Mouse (Mus musculus) midbrain, embryonic 12.5 days (tissue): ENCODE results near the gene 8030474K03Rik. TPM values are rescaled to one million over a fixed set of nuclear protein-coding genes. Genes with fewer than 3 reads are reported as not detected.
"Not testable (repeated sequence)": the region's sequence is repeated elsewhere in the genome, so short reads cannot be mapped to it uniquely, and the experiment has no call there.

ENCODE experiments used
- ATAC-seq: fragments of 200-750 bp; cut with Nextera tagmentation; 2 replicates; pipeline ENCODE4 v1.8.0; 2017; ENCODE audit warnings: low read depth, moderate TSS enrichment, moderate library complexity; ENCODE audit not compliant: low FRiP score
- H3K27ac ChIP-seq: fragments of 300-500 bp; sonication (generic); replicated peaks from 2 replicates; pipeline ENCODE4 v1.5.1; 2016; ENCODE audit warnings: mild to moderate bottlenecking
- H3K27me3 ChIP-seq: fragments of 300-500 bp; sonication (generic); 2 replicates; pipeline ENCODE4 v1.6.1; 2016; ENCODE audit warnings: mild to moderate bottlenecking
- H3K36me3 ChIP-seq: fragments of 300-500 bp; sonication (generic); 2 replicates; pipeline ENCODE4 v1.6.1; 2016
- H3K4me1 ChIP-seq: fragments of 300-500 bp; sonication (generic); 2 replicates; pipeline ENCODE4 v1.6.1; 2016
- H3K4me2 ChIP-seq: fragments of 300-500 bp; sonication (generic); replicated peaks from 2 replicates; pipeline ENCODE4 v1.6.1; 2016; ENCODE audit warnings: mild to moderate bottlenecking, moderate library complexity
- H3K4me3 ChIP-seq: fragments of 300-500 bp; sonication (generic); 2 replicates; pipeline ENCODE4 v1.5.1; 2016; ENCODE audit warnings: mild to moderate bottlenecking
- H3K9ac ChIP-seq: fragments of 300-500 bp; sonication (generic); replicated peaks from 2 replicates; pipeline ENCODE4 v1.6.1; 2016; ENCODE audit warnings: mild to moderate bottlenecking, moderate library complexity
- H3K9me3 ChIP-seq: fragments of 300-500 bp; sonication (generic); 2 replicates; pipeline ENCODE4 v1.6.1; 2016; ENCODE audit warnings: mild to moderate bottlenecking
- WGBS: fragments of 180-500 bp; shearing (Covaris S2); methylation state at CpG from one replicate; pipeline ENCODE4 v1.1.7; 2016; 5-methylcytosine and 5-hydroxymethylcytosine counted together
- polyA plus RNA-seq: library from polyadenylated mRNA; unstranded; fragments of >200 nt; fragmentation: Nextera tagmentation; extraction: Ambion mirVana; gene quantifications from 2 replicates; pipeline ENCODE4 v1.2.1, GENCODE M21; 2016

8030474K03Rik gene
- polyA plus RNA-seq, 1 experiment from 2014 or later = 0.15 TPM

DNA sequence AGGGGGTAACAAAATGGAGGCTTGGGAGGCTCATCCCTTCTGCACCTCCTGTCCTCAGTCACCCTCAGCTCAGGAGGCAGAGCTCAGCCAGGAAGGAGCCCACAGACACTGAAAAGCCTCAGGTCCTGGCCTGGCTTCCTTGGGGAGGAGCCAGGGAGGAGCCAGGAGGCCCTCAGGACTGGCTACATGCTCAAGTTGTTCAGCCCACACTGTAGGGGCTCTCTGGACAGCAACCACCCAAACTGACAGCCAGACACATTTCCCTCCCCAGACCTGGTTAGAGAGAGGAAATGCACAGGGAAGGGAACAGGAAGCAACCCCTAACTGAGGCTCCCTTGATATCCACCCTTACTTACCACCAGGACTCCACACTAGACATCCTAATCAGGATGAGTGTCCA lies 25.5 kb downstream of the 8030474K03Rik start:
- not testable (repeated sequence) for ATAC-seq, H3K4me3 ChIP-seq, H3K4me2 ChIP-seq, H3K27ac ChIP-seq, H3K4me1 ChIP-seq, H3K36me3 ChIP-seq, H3K9me3 ChIP-seq, H3K9ac ChIP-seq
- peaks cover 29% of the 10 kb centered on the region for H3K27me3 ChIP-seq

DNA sequence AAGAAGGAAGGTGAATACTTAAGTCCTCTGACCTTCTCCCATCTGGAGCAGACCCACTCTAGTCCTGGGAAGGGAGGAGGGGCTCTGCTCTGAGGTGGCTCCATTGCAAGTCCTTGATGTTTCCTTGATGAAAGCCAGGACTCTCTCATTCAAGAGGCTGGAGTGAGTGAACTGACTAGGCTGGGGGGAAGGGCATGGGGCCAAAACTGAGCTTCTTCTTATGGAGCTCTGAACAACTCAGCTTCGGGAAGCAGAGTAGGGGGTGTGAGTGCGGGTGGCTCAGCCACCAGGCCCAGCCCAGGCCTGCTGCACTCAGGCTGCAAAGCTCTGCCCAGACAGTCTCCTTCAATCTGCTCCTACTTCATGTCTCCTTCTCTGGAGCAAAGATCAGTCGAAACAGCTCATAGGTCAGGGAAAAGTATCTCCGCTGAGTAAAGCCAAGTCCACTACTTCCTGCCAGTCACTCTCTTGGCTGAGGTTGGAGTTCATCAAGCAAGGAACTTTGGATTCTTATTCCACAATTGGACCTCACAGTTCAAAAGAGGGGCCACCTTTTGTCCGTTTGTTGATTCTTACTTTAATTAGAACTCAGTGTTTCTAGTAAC lies 52.8 kb downstream of the 8030474K03Rik start:
- Histone ChIP-seq H3K9ac (no peak overlapping the region), H3K27ac (no peak overlapping the region), H3K4me2 (no peak overlapping the region), H3K4me1 (no peaks in the 10 kb centered on the region), H3K9me3 (no peaks in the 10 kb centered on the region), H3K4me3 (no peak overlapping the region), H3K36me3 (no peaks in the 10 kb centered on the region), H3K27me3 (peaks cover 78% of the 10 kb centered on the region)
- no peak for ATAC-seq
- 44% methylated on average over 5 of the region's 5 CpGs for WGBS

Other genes starting within 250 kb of the 8030474K03Rik start
- gene Ogt, start 154.6 kb upstream of the 8030474K03Rik start, polyA plus RNA-seq = 219 and 228 TPM in 2 replicates
- 0.17 and 0.30 TPM in 2 replicates for gene Cxcr3, start 60.4 kb upstream of the 8030474K03Rik start, polyA plus RNA-seq
- 0.28 TPM in 1 of 2 replicates, not detected in the other for gene Gm4779, start 233 bp upstream of the 8030474K03Rik start, polyA plus RNA-seq
- gene Nhsl2, start 54.7 kb downstream of the 8030474K03Rik start, polyA plus RNA-seq = 9.8 and 11.7 TPM in 2 replicates